Mouse (Mus musculus) embryonic stem cell, embryonic (primary cell): ENCODE data around the gene Gabrb1.

Experiments
- CTCF ChIA-PET, 4 experiments: fragments of 300-600 bp in 2 of 4; fragments of 350-600 bp in 2 of 4; sonication (Branson Sonifier 250); formaldehyde crosslinking; loops; one replicate each; lab custom pipeline; 2022; ENCODE audit warnings: inconsistent platforms in 2 of 4; lab: Charles Lee
- POLR2A ChIA-PET, 4 experiments: fragments of 300-600 bp in 2 of 4; fragments of 350-600 bp in 2 of 4; sonication (Branson Sonifier 250); formaldehyde crosslinking; loops; one replicate each; lab custom pipeline; 2022; ENCODE audit warnings: antibody characterized with exemption in 4 of 4, inconsistent platforms in 1 of 4; lab: Charles Lee

The Gabrb1 gene

GRCm38 (mm10) chr5:72175530-72175929, 517.6 kb downstream of the Gabrb1 start:
- POLR2A ChIA-PET, result interaction anchor here in 2 of 4 experiments (0.7 to 2.6 kb wide), 2 partner anchors 24 to 27 kb away, joined by 3 to 14 read pairs; no protein-coding TSS in a partner anchor
- CTCF ChIA-PET, result interaction anchor here in 2 of 4 experiments (0.7 kb wide), 3 partner anchors 17 to 92 kb away, joined by 3 to 4 read pairs (median 3); no protein-coding TSS in a partner anchor

DNA sequence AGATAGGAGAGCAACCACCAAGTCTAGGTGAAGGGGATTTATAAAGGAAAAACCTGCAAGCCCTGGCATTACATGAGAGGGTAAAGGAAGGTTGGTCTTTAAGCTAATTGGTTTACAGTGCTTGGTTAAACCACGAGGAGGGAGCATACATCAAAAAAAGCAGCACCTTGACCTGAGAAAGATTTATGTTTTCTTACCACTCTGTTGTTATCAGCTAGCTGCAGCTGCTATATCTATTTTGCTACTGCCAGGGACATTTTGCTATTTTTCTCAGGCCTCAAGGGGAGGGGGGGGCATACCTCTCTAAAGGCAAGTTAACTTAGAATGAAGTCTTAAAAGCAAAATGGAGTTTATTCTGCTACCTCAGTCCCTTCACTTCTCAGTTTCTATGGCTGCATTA, 523.3 kb downstream of the Gabrb1 start:
- CTCF ChIA-PET, result interaction anchor here in 2 of 4 experiments (1.0 to 1.6 kb wide), 2 partner anchors 9 kb away, joined by 8 to 15 read pairs; no protein-coding TSS in a partner anchor
- POLR2A ChIA-PET, result interaction anchor here (0.6 to 1.8 kb wide), 5 partner anchors 10 to 430 kb away, joined by 3 to 6 read pairs (median 4); no protein-coding TSS in a partner anchor

GRCm38 (mm10) chr5:72182804-72183203, 524.9 kb downstream of the Gabrb1 start:
- CTCF ChIA-PET, result interaction anchor here in 2 of 4 experiments (1.3 to 2.0 kb wide), 2 partner anchors 10 kb away, joined by 5 to 6 read pairs; no protein-coding TSS in a partner anchor

GRCm38 (mm10) chr5:72183929-72184328, 526.0 kb downstream of the Gabrb1 start:
- ChIA-PET CTCF (interaction anchor here in 2 of 4 experiments (1.3 to 2.0 kb wide), 2 partner anchors 11 kb away, joined by 5 to 6 read pairs; no protein-coding TSS in a partner anchor), POLR2A (interaction anchor here in 2 of 4 experiments (1.1 to 1.9 kb wide), 2 partner anchors 19 kb away, joined by 3 to 6 read pairs; no protein-coding TSS in a partner anchor)

More at GRCm38 (mm10) chr5:72182804-72183203, 524.9 kb downstream of the Gabrb1 start:
- POLR2A ChIA-PET, result interaction anchor here in 1 of 4 experiments (0.6 to 1.9 kb wide), 3 partner anchors 19 to 329 kb away, joined by 3 to 6 read pairs (median 3); no protein-coding TSS in a partner anchor

GRCm38 (mm10) chr5:72184437-72185100, 526.7 kb downstream of the Gabrb1 start:
- CTCF ChIA-PET, result no interaction called here
- POLR2A ChIA-PET, result interaction anchor here in 2 of 4 experiments (1.1 to 1.9 kb wide), 2 partner anchors 18 kb away, joined by 3 to 6 read pairs; no protein-coding TSS in a partner anchor

DNA sequence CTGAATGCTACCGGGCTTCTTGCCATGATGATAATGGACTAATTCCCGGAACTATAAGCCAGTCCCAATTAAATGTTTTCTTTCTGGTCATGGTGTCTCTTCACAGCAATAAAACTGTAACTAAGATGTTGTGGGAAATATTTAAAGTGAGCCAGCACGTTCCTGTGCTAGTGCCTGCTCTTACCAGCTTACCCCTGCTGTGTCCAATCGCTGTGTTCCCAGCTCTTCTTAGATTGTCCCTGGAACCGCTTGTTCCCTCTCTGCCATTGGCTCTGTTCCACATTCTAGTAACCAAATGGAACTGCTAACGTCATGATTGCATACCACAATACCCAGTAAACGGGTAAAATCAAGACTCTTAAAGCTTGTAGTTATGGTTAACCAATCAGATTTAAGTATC, 533.2 kb downstream of the Gabrb1 start:
- POLR2A ChIA-PET, result interaction anchor here (0.7 to 5.1 kb wide), 6 partner anchors 10 to 59 kb away, joined by 3 to 25 read pairs (median 4); no protein-coding TSS in a partner anchor
- CTCF ChIA-PET, result no interaction called here

DNA sequence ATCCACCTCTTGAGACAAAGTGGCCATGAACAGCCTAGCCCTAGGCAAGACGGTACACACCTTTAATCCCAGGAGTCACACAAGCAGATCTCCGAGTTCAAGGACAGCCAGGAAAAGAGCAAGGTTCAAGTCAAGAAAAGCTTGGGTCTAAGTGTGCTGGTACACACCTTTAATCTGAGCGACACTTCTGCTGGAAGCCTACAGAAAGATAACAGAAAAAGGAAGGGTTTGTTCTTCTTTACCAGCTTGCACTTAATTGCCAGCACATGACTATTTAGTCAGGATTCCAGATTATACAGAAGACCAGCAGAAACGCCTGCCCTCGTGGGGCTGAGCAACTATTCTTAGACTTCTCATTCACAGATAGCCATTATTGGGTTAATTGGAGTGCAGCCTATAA, 534.0 kb downstream of the Gabrb1 start:
- CTCF ChIA-PET, result interaction anchor here in 1 of 4 experiments (0.6 kb wide), 1 partner anchor 11 kb away, joined by 6 read pairs; no protein-coding TSS in a partner anchor

DNA sequence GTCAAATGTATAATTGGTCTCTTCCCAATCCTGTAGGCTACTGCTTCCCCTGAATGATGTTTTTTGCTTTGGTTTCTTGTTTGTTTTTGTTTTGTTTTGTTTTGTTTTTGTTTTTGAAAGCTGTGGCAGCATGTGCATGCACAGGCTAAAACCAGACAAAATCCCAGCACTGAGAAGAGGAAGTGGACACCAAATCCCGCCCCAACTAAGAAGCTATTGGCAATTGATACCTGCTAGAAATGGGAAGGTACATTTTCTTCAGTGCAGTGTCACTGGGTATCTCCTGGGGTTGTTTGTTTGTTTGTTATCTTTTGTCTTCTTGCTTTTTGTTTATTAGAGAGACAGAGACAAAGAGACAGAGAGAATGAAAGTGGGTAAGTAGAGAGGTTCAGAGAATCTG, 537.5 kb downstream of the Gabrb1 start:
- POLR2A ChIA-PET, result interaction anchor here in 1 of 4 experiments (5.1 kb wide), 1 partner anchor 7 kb away, joined by 25 read pairs; no protein-coding TSS in a partner anchor
- CTCF ChIA-PET, result no interaction called here

More for the DNA sequence above, 534.0 kb downstream of the Gabrb1 start:
- POLR2A ChIA-PET, result interaction anchor here in 3 of 4 experiments (0.7 to 5.1 kb wide), 4 partner anchors 10 to 58 kb away, joined by 3 to 25 read pairs (median 6); no protein-coding TSS in a partner anchor
